Mouse (Mus musculus) intestine, postnatal 0 days (tissue): ENCODE results near the gene Robo2. TPM values are rescaled to one million over a fixed set of nuclear protein-coding genes. Genes with fewer than 3 reads are reported as not detected.

Experiments
- ATAC-seq: fragments of 200-750 bp; cut with Nextera tagmentation; 2 replicates; pipeline ENCODE4 v1.8.0; 2017; ENCODE audit warnings: mild to moderate bottlenecking, moderate TSS enrichment, moderate library complexity
- H3K27ac ChIP-seq: fragments of 300-500 bp; sonication (generic); 2 replicates; pipeline ENCODE4 v1.5.1; 2014; ENCODE audit warnings: mild to moderate bottlenecking, low read depth, low read length, moderate library complexity
- H3K27me3 ChIP-seq: fragments of 300-500 bp; sonication (generic); replicated peaks from 2 replicates; pipeline ENCODE4 v1.6.1; 2014; ENCODE audit warnings: low read length, mixed read lengths; ENCODE audit not compliant: control insufficient read depth, insufficient read depth
- H3K36me3 ChIP-seq: fragments of 300-500 bp; sonication (generic); 2 replicates; pipeline ENCODE4 v1.6.1; 2014; ENCODE audit warnings: mild to moderate bottlenecking, moderate library complexity; ENCODE audit not compliant: control insufficient read depth, insufficient read depth
- H3K4me1 ChIP-seq: fragments of 300-500 bp; sonication (generic); replicated peaks from 2 replicates; pipeline ENCODE4 v1.6.1; 2014; ENCODE audit warnings: antibody characterized with exemption, low read length, mixed read lengths; ENCODE audit not compliant: control insufficient read depth, insufficient read depth
- H3K4me2 ChIP-seq: fragments of 300-500 bp; sonication (generic); replicated peaks from 2 replicates; pipeline ENCODE4 v1.6.1; 2014; ENCODE audit warnings: low read depth, mild to moderate bottlenecking, moderate library complexity
- H3K4me3 ChIP-seq: fragments of 300-500 bp; sonication (generic); 2 replicates; pipeline ENCODE4 v1.5.1; 2014; ENCODE audit warnings: low read depth, low read length
- H3K9ac ChIP-seq: fragments of 300-500 bp; sonication (generic); 2 replicates; pipeline ENCODE4 v1.6.1; 2014; ENCODE audit warnings: mild to moderate bottlenecking, low read depth, low read length
- H3K9me3 ChIP-seq: fragments of 300-500 bp; sonication (generic); 2 replicates; pipeline ENCODE4 v1.6.1; 2016; ENCODE audit warnings: mixed run types; ENCODE audit not compliant: control insufficient read depth
- CTCF ChIP-seq: sonication (generic); IDR thresholded peaks from 2 replicates; pipeline ENCODE4 v1.5.1; 2016; ENCODE audit warnings: low read depth, mild to moderate bottlenecking, control low read depth, antibody characterized with exemption, moderate library complexity
- WGBS: fragments of 180-500 bp; shearing (Covaris S2); extraction: QIAGEN DNeasy Blood & Tissue Kit; methylation state at CpG from one replicate; pipeline ENCODE4 v1.1.7; 2014; 5-methylcytosine and 5-hydroxymethylcytosine counted together
- polyA plus RNA-seq: library from polyadenylated mRNA; unstranded; fragments of >200 nt; fragmentation: Nextera tagmentation; extraction: Ambion mirVana; gene quantifications from 2 replicates; pipeline ENCODE4 v1.2.1, GENCODE M21; 2015

The Robo2 gene
- polyA plus RNA-seq, 1 experiment from 2014 or later: 6.2 TPM

GRCm38 (mm10) chr16:73959479-73959970, 452.1 kb downstream of the Robo2 start:
- Histone ChIP-seq H3K9me3 (no peaks in the 10 kb centered on the region), H3K27me3 (no peaks in the 10 kb centered on the region), H3K4me3 (no peak overlapping the region), H3K4me2 (no peak overlapping the region), H3K9ac (no peak overlapping the region), H3K36me3 (no peaks in the 10 kb centered on the region), H3K27ac (no peak overlapping the region), H3K4me1 (no peaks in the 10 kb centered on the region)
- TF ChIP-seq CTCF: no peak
- no peak for ATAC-seq
- 75% methylated on average over 6 of the region's 6 CpGs for WGBS

DNA sequence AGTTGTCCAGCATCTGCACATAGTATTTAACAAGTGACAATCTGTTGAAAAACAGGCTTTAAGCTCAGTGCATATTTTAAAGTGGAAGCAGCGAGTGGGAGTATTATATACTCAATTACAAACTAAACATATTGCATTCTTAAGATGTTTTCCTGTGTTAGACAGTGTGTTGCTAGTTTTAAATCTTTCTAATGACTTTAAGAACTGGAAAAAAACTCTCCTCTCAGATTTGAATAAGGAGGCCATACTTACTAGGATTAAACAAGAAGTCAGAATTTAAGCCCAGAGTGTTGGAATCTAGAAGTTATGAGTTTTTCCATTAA, 453.1 kb downstream of the Robo2 start:
- Histone ChIP-seq H3K27me3 (no peaks in the 10 kb centered on the region), H3K27ac (no peak overlapping the region)

GRCm38 (mm10) chr16:73957675-73958523, 453.7 kb downstream of the Robo2 start:
- Histone ChIP-seq H3K4me2 (no peak overlapping the region), H3K9ac (no peak overlapping the region), H3K27me3 (no peaks in the 10 kb centered on the region), H3K9me3 (no peaks in the 10 kb centered on the region), H3K4me3 (no peak overlapping the region), H3K36me3 (no peaks in the 10 kb centered on the region), H3K4me1 (no peaks in the 10 kb centered on the region), H3K27ac (no peak overlapping the region)
- WGBS: 80% methylated on average over 3 of the region's 3 CpGs
- ATAC-seq: no peak
- no peak for TF ChIP-seq CTCF

More for the DNA sequence above, 453.1 kb downstream of the Robo2 start:
- no peaks in the 10 kb centered on the region for H3K4me1 ChIP-seq
- no peak for ATAC-seq
- no peaks in the 10 kb centered on the region for H3K36me3 ChIP-seq
- 72% methylated on average over 1 of the region's 1 CpGs for WGBS
- H3K4me3 ChIP-seq: no peak overlapping the region
- H3K4me2 ChIP-seq: no peak overlapping the region
- TF ChIP-seq CTCF: no peak
- no peak overlapping the region for H3K9ac ChIP-seq
- no peaks in the 10 kb centered on the region for H3K9me3 ChIP-seq

- Histone ChIP-seq H3K4me1 (no peaks in the 10 kb centered on the region), H3K27me3 (no peaks in the 10 kb centered on the region), H3K4me2 (no peak overlapping the region), H3K27ac (no peak overlapping the region), H3K9ac (no peak overlapping the region), H3K9me3 (no peaks in the 10 kb centered on the region), H3K36me3 (no peaks in the 10 kb centered on the region), H3K4me3 (no peak overlapping the region)
- no peak for ATAC-seq
- TF ChIP-seq CTCF: no peak
- WGBS: 87% methylated on average over 6 of the region's 6 CpGs
Observed at GRCm38 (mm10) chr16:73946171-73946570, 465.5 kb downstream of the Robo2 start.

DNA sequence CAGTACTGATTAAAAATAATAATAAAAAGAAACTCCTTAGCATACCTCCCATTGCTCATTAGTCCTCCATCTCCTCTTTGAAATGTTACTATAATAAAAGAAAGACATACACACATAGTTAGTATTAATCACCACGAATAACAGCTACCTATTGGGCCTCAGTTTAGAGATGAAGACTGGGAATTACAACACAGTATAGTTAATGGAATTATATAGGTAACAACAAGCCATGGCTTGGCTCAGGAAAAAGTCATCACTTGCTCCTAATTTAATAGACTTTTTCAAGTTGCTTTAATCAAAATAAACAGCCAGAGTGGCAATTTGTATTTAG, 471.4 kb downstream of the Robo2 start:
- no peak for TF ChIP-seq CTCF
- no peak for ATAC-seq
- Histone ChIP-seq H3K27ac (no peak overlapping the region), H3K9me3 (no peaks in the 10 kb centered on the region), H3K36me3 (no peaks in the 10 kb centered on the region), H3K4me3 (no peak overlapping the region), H3K27me3 (no peaks in the 10 kb centered on the region), H3K4me2 (no peak overlapping the region), H3K4me1 (no peaks in the 10 kb centered on the region), H3K9ac (no peak overlapping the region)
- 62% methylated on average over 1 of the region's 1 CpGs for WGBS

DNA sequence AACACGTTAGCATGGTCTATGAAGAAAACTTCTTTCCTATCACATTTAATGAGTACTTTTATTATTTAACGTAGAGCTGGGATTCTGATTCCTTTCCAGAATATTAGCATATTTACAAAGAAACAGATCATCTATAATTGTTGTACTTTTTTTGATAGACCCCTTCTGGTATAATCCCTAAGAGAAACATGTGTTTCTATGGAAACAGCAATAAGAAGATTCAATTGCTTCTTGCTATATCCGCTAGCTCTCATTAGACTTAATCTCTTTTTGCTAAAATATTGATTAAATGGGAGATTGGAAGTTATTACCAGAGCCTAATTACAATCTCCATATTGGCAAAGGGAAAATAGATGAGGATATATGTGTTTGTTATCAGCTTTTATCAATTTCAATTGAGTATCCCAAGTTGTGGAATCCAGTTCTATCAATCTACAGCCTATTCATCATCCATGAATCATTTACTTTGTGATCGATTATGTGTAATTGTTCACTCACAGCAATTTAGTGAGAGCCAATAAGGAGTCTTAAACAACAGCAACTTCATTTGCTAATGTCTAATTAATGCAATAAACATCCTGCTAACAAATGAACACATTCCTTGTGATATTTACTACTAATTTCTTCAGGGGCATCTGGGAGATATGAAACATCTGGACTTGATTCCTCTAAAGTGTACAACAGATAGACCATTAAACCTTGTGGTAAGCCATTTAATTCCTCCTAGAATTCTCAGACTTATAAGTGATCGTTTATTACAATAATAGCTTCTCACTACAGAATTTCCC, 472.0 kb downstream of the Robo2 start:
- Histone ChIP-seq H3K27me3 (no peaks in the 10 kb centered on the region), H3K4me1 (no peaks in the 10 kb centered on the region), H3K4me3 (no peak overlapping the region), H3K9me3 (no peaks in the 10 kb centered on the region), H3K36me3 (no peaks in the 10 kb centered on the region), H3K27ac (no peak overlapping the region), H3K4me2 (no peak overlapping the region), H3K9ac (no peak overlapping the region)
- WGBS: 84% methylated on average over 5 of the region's 5 CpGs
- TF ChIP-seq CTCF: no peak
- no peak for ATAC-seq
